Mouse (Mus musculus) small intestine, adult 2 months (tissue): ENCODE results near the gene Cpt1a.
A peak's percentile ranks its signal among the peaks of the same experiment; 100 is the strongest.

Experiments
- CTCF ChIP-seq: fragments of 200-500 bp; IDR thresholded peaks from 2 replicates; pipeline ENCODE4 v1.5.1; 2012; ENCODE audit warnings: low read depth, mild to moderate bottlenecking, control low read depth, inconsistent platforms, low read length, moderate library complexity, mixed read lengths; ENCODE audit not compliant: insufficient replicate concordance, insufficient read length; ENCODE audit errors: extremely low read depth
- POLR2A ChIP-seq: fragments of 200-500 bp; IDR thresholded peaks from 2 replicates; pipeline ENCODE4 v1.6.1; 2012; ENCODE audit warnings: low read depth, mild to moderate bottlenecking, control low read depth, inconsistent platforms, low read length, moderate library complexity

- peak; percentile 62; the same call in 1 of the 2 replicates for TF ChIP-seq CTCF
- no peak for TF ChIP-seq POLR2A
Observed at GRCm38 (mm10) chr19:3355096-3355495, 33.0 kb downstream of the Cpt1a start.
